Mouse (Mus musculus) cerebellum, adult 2 months (tissue): ENCODE data around the gene Rasgef1a. TPM values are rescaled to one million over a fixed set of nuclear protein-coding genes. Genes with fewer than 3 reads are reported as not detected.
A peak's percentile ranks its signal among the peaks of the same experiment; 100 is the strongest.

Experiments
- DNase-seq, 2 experiments: peaks; one replicate each; pipeline ENCODE4 v3.0.0; 2021
- H3K27ac ChIP-seq: fragments of 200-500 bp; 2 replicates; pipeline ENCODE4 v1.5.1; 2012; ENCODE audit warnings: low read length, control low read depth, inconsistent platforms; ENCODE audit not compliant: insufficient read depth
- H3K27me3 ChIP-seq: fragments of 200-500 bp; 2 replicates; pipeline ENCODE4 v1.6.1; 2012; ENCODE audit warnings: inconsistent platforms, mild to moderate bottlenecking, low read length, moderate library complexity; ENCODE audit not compliant: control insufficient read depth, insufficient read depth
- H3K4me1 ChIP-seq: fragments of 200-500 bp; 2 replicates; pipeline ENCODE4 v1.6.1; 2011; ENCODE audit warnings: low read length; ENCODE audit not compliant: control insufficient read depth, insufficient read depth
- H3K4me3 ChIP-seq: fragments of 200-500 bp; replicated peaks from 2 replicates; pipeline ENCODE3; 2011; ENCODE audit warnings: mild to moderate bottlenecking, low read depth, low read length, control low read depth; ENCODE audit not compliant: insufficient read depth
- CTCF ChIP-seq: fragments of 200-500 bp; IDR thresholded peaks from 2 replicates; pipeline ENCODE4 v1.5.1; 2011; ENCODE audit warnings: low read depth, mild to moderate bottlenecking, control low read depth, low read length, moderate library complexity, borderline replicate concordance; ENCODE audit not compliant: insufficient read depth
- POLR2A ChIP-seq: fragments of 200-500 bp; IDR thresholded peaks from 2 replicates; pipeline ENCODE4 v1.6.1; 2011; ENCODE audit warnings: low read length, control low read depth, borderline replicate concordance; ENCODE audit not compliant: insufficient read depth
- WGBS: fragments of 180-500 bp; shearing (Covaris S2); methylation state at CpG from one replicate; pipeline ENCODE4 v1.1.7; 2018; 5-methylcytosine and 5-hydroxymethylcytosine counted together
- polyA plus RNA-seq: library from polyadenylated mRNA; depleted of rRNA; stranded (reverse); fragments of >200 nt; gene quantifications from 2 replicates; pipeline ENCODE4 v1.2.3, GENCODE M21; 2012

Gene Rasgef1a
- polyA plus RNA-seq, 1 experiment = 59.8 TPM

DNA sequence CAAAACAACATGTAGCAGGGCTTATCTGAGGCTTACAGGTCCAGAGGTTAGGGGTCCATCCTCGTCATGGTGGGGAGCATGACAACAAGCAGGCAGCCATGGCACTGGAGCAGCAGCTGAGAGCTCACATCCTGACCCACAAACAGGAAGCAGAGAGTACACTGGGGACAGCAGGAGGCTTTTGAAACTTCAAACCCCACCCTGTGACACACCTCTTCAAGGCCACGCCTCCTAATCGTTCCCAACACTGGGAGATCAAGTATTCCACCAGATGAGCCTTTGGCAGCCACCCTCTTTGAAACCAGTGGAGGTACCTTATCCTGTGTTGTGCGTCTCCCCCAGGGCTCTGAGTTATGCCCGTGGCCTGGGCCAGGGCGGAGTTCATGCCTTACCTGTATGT, 38.5 kb downstream of the Rasgef1a start:
- no peaks in the 10 kb centered on the region for H3K27me3 ChIP-seq
- peaks cover 35% of the 10 kb centered on the region for H3K4me1 ChIP-seq
- 76% methylated on average over 6 of the region's 6 CpGs for WGBS
- H3K27ac ChIP-seq = no peak overlapping the region
- no peak overlapping the region for H3K4me3 ChIP-seq
- DNase-seq = no peak
- TF ChIP-seq POLR2A (no peak), CTCF (no peak)

DNA sequence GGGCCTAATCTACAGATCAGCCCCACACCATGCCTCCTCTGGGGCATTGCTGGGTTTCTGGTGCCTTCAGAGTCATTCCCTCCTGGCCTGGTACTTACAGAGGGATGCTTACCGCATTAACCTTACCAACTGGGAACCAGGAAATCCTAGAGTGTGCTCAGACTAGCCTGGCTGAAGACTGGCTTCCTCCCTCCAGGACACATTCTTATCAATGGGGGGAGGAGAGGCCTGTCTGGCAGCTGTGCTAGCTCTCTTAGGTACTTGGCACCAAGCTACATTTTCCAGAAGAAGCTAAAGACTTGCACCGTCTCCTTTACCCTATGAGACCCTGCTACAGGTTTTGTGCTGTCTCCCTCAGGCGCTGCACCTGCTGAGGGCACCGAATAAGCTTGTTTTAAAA, 40.2 kb downstream of the Rasgef1a start:
- H3K4me1 ChIP-seq = peaks cover 28% of the 10 kb centered on the region
- no peak for TF ChIP-seq CTCF
- no peak for TF ChIP-seq POLR2A
- DNase-seq = no peak
- no peaks in the 10 kb centered on the region for H3K27me3 ChIP-seq
- H3K27ac ChIP-seq = no peak overlapping the region
- 73% methylated on average over 4 of the region's 4 CpGs for WGBS
- no peak overlapping the region for H3K4me3 ChIP-seq

DNA sequence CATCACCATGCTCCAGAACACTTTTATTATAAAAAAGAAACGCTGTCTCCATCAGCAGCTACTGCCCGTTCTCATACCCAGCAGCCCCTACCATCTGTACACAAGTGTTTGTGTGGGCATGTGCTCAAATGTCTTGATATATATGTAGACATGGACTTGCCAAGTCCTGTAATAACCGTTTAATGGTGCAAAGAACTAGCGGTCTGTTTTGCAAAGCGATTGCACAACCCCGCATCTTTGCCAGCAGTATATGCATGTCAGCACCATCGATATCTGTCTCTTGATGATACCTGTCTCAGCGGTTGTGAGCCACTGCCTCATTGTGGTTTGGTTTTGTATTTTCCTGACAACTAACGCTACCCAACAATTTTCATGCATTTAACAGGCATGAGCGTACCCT, 44.0 kb downstream of the Rasgef1a start:
- H3K27me3 ChIP-seq = no peaks in the 10 kb centered on the region
- DNase-seq = peak in 1 of 2 experiments; percentile 10
- H3K4me1 ChIP-seq = peaks cover 7% of the 10 kb centered on the region
- no peak overlapping the region for H3K4me3 ChIP-seq
- H3K27ac ChIP-seq = no peak overlapping the region
- WGBS = 61% methylated on average over 10 of the region's 10 CpGs
- TF ChIP-seq POLR2A = no peak
- TF ChIP-seq CTCF = no peak

DNA sequence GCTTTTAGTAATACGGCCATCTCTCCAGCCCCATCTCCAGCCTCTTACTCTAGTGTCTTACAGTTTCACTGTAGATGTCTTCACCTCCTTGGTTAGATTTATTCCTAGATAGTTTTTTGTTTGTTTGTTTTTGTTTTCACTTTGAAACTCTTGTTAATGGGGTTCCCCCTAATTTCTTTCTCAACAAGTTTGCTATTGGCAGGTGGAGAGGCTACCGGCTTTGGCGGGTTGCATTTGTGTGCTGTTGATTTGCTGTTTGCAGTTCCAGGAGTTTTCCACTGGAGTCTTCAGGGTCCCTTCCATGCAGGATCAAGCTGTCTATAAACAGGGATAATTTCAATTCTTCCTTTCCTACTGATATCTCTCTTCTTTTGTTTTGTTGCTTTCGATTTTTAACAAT, 50.0 kb downstream of the Rasgef1a start:
- 91% methylated on average over 4 of the region's 4 CpGs for WGBS
- Histone ChIP-seq H3K4me3 (no peak overlapping the region), H3K27me3 (no peaks in the 10 kb centered on the region), H3K4me1 (peaks cover 12% of the 10 kb centered on the region), H3K27ac (no peak overlapping the region)
- DNase-seq = no peak
- TF ChIP-seq CTCF (no peak), POLR2A (no peak)

DNA sequence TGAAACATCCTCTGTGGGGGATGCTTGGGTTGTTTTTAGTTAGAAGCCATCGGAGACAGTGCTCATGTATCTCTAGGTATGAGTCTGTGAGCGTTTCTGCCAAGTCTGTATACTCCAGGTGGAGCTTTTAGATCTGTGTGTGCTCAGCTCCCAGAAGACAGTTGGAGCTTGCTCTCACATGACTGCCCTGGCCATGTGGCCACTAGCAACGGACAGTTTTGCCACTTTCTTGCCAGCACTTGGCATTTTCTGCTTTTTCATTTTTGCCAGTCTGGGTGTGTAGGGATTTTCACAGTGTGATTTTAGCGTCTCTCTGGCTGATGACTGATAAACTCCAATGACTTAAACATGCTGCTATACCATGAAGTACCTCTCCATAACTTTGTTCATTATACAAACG, 52.0 kb downstream of the Rasgef1a start:
- peak; percentile 53 to 78 for DNase-seq
- H3K4me3 ChIP-seq = no peak overlapping the region
- H3K4me1 ChIP-seq = peaks cover 15% of the 10 kb centered on the region
- TF ChIP-seq CTCF (no peak), POLR2A (no peak)
- no peak overlapping the region for H3K27ac ChIP-seq
- H3K27me3 ChIP-seq = no peaks in the 10 kb centered on the region
- whole genome bisulfite sequencing = 22% methylated on average over 5 of the region's 5 CpGs

DNA sequence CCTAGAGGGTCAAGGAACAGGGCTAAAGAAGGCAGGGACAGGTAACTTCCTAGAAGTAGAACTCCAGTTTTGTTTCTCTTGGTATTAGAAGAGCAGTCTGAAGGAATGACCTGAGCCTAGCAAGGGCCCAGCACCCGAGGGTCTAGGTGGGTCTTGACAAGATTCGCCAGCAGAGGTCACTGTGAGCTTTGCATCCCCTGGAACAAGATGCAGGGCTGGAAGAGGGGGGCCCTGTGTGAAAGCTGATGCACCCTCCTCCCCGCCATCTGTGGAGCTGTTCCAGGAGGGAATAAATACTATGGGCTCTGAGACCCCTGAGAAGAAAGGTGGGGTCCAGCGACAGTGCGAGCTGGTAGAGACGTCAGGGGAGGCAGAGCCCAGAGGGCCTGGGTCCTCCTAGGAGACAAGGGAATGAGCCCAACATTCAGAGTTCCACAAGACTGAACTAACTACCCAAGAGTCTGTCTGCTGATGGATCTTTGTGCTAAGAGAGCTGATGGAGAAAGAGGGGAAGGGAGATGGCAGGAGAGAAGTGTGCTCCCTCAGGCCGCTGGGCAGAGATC, 53.8 kb downstream of the Rasgef1a start:
- Histone ChIP-seq H3K4me3 (no peak overlapping the region), H3K27me3 (no peaks in the 10 kb centered on the region), H3K4me1 (peaks cover 16% of the 10 kb centered on the region), H3K27ac (peak overlapping the region; percentile 18; the same call in 1 of the 2 replicates)
- TF ChIP-seq CTCF (peak; percentile 73; the same call in 1 of the 2 replicates), POLR2A (no peak)
- 25% methylated on average over 7 of the region's 7 CpGs for WGBS
- DNase-seq = peak; percentile 72 to 80

DNA sequence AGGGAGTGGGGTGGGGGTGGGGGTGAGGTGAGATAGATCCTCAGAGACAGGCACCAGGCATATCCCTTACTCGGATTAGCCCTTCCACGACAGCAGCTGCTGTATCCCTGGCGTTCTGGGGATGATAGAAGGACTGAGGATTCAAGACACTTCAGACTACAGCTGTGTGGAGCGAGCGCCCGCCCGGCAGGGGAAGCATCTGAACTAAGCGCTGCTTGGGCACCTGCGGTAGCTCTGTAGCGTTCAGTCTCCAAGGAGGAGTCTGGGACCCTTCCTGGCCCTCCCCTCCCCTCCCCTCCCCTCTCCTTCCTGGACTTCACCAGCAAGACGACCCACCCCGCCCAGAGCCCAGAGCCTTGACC, 54.6 kb downstream of the Rasgef1a start:
- WGBS = 0% methylated on average over 12 of the region's 12 CpGs
- peak overlapping the region; percentile 82 for H3K27ac ChIP-seq
- no peak for DNase-seq
- H3K27me3 ChIP-seq = no peaks in the 10 kb centered on the region
- TF ChIP-seq CTCF (no peak), POLR2A (no peak)
- peaks cover 23% of the 10 kb centered on the region for H3K4me1 ChIP-seq
- H3K4me3 ChIP-seq = peak overlapping the region; percentile 72

DNA sequence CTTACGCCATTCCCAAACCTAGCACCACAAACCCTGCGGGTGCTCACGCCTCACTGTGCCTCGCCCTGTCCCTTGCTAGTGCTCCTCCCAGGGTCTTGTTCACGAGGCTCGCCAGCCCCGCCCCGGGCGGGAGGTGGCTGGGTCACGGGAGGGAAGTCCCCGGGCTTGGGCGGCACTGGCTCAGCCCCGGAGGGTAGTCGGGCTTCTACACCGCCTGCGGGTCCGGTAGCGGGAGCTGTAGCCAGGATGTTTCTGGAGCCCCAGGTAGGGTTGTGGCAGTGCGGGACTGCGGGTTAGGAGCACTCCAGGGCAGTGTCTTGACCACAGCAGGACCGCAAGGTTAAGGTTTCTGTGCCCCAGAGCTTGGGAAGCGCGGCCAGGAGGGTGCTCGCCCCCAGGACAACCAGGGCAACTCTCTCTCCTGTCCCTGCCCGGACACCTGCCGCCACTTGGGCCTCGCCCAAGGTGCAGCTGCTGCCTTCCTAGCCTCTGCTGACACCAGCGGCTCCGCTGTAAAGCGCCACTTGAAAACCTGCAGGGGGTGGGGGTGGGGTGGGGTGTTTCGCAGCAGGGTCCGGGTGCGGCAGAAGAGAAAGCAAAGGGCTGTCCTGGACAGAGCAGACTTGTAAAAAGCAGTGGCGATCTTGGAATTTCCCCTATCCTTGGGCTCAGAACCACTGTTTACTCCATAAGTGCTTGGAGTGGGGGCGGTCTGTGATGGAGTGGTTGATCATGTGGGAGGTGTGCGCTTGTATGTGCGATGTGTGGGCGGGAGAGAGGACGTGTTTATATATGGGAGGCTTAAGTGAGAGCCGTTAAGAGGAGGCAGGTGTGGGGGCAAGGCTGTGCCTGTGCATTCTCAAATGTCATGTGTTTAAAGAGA, 55.2 kb downstream of the Rasgef1a start:
- Histone ChIP-seq H3K27ac (peak overlapping the region; percentile 82), H3K4me1 (peaks cover 28% of the 10 kb centered on the region), H3K27me3 (no peaks in the 10 kb centered on the region), H3K4me3 (peak overlapping the region; percentile 72)
- peak; percentile 69 to 80 for DNase-seq
- 1% methylated on average over 40 of the region's 40 CpGs for WGBS
- no peak for TF ChIP-seq CTCF
- 0 out of 2 replicates have a peak, but pooled peaks have one; percentile 30 for TF ChIP-seq POLR2A
